Mouse (Mus musculus) granulocyte monocyte progenitor cell, adult 5-6 weeks (primary cell): ENCODE data around the gene Tbrg4. TPM values are rescaled to one million over a fixed set of nuclear protein-coding genes. Genes with fewer than 3 reads are reported as not detected.

Source experiments
- total RNA-seq, 2 experiments: library from RNA; stranded (forward) in 1 of 2; stranded (reverse) in 1 of 2; fragments of 200-712, 200-1000 nt in 1 of 2; fragments of >200 nt in 1 of 2; fragmentation: Nextera tagmentation in 1 of 2; gene quantifications; 2 replicates each; pipeline ENCODE4 v1.2.3; 2014 to 2017

Tbrg4 gene
- total RNA-seq, 2 experiments from 2014 or later = 35.0 to 101 TPM

Other genes starting within 250 kb of the Tbrg4 start
- 39.9 and 62.9 TPM in 2 replicates for gene Zmiz2, start 237.0 kb downstream of the Tbrg4 start, total RNA-seq (2014; fragmentation: Nextera tagmentation)
- 6.1 and 10.6 TPM in 2 replicates for gene Zmiz2, start 237.0 kb downstream of the Tbrg4 start, total RNA-seq (2017)
- gene Ppia, start 210.6 kb downstream of the Tbrg4 start, total RNA-seq (2014; fragmentation: Nextera tagmentation) = 4,322 and 4,754 TPM in 2 replicates
- gene Ppia, start 210.6 kb downstream of the Tbrg4 start, total RNA-seq (2017) = 1,769 and 2,269 TPM in 2 replicates
- 152 and 264 TPM in 2 replicates for gene H2afv, start 181.6 kb downstream of the Tbrg4 start, total RNA-seq (2014; fragmentation: Nextera tagmentation)
- gene H2afv, start 181.6 kb downstream of the Tbrg4 start, total RNA-seq (2017) = 119 and 143 TPM in 2 replicates
- gene Purb, start 150.2 kb downstream of the Tbrg4 start, total RNA-seq (2014; fragmentation: Nextera tagmentation) = 29.3 and 36.4 TPM in 2 replicates
- 35.7 and 43.4 TPM in 2 replicates for gene Purb, start 150.2 kb downstream of the Tbrg4 start, total RNA-seq (2017)
- 84.4 and 96.4 TPM in 2 replicates for gene Myo1g, start 105.1 kb downstream of the Tbrg4 start, total RNA-seq (2014; fragmentation: Nextera tagmentation)
- gene Myo1g, start 105.1 kb downstream of the Tbrg4 start, total RNA-seq (2017) = 47.8 and 57.4 TPM in 2 replicates
- 39.8 and 56.0 TPM in 2 replicates for gene Ccm2, start 79.2 kb downstream of the Tbrg4 start, total RNA-seq (2014; fragmentation: Nextera tagmentation)
- gene Ccm2, start 79.2 kb downstream of the Tbrg4 start, total RNA-seq (2017) = 39.8 and 55.5 TPM in 2 replicates
- not detected in 2 replicates for gene Nacad, start 20.0 kb downstream of the Tbrg4 start, total RNA-seq (2014; fragmentation: Nextera tagmentation)
- not detected in 2 replicates for gene Nacad, start 20.0 kb downstream of the Tbrg4 start, total RNA-seq (2017)
- not detected in 2 replicates for gene Wap, start 12.6 kb upstream of the Tbrg4 start, total RNA-seq (2014; fragmentation: Nextera tagmentation)
- not detected in 2 replicates for gene Wap, start 12.6 kb upstream of the Tbrg4 start, total RNA-seq (2017)
- not detected in 2 replicates for gene Ramp3, start 32.5 kb upstream of the Tbrg4 start, total RNA-seq (2014; fragmentation: Nextera tagmentation)
- gene Ramp3, start 32.5 kb upstream of the Tbrg4 start, total RNA-seq (2017) = not detected in 2 replicates
- not detected in 2 replicates for gene Gm11983, start 211.6 kb upstream of the Tbrg4 start, total RNA-seq (2014; fragmentation: Nextera tagmentation)
- not detected in 2 replicates for gene Gm11983, start 211.6 kb upstream of the Tbrg4 start, total RNA-seq (2017)